Mouse (Mus musculus) forebrain, embryonic 13.5 days (tissue): ENCODE data around the gene Lnpep. TPM values are rescaled to one million over a fixed set of nuclear protein-coding genes. Genes with fewer than 3 reads are reported as not detected.
"Not testable (repeated sequence)": the region's sequence is repeated elsewhere in the genome, so short reads cannot be mapped to it uniquely, and the experiment has no call there.

Source experiments
- ATAC-seq: fragments of 200-750 bp; cut with Nextera tagmentation; 2 replicates; pipeline ENCODE4 v1.8.0; 2017
- H3K27ac ChIP-seq: fragments of 300-500 bp; sonication (generic); 2 replicates; pipeline ENCODE4 v1.5.1; 2015; ENCODE audit warnings: inconsistent platforms, mild to moderate bottlenecking, moderate library complexity
- H3K27me3 ChIP-seq: fragments of 300-500 bp; sonication (generic); 2 replicates; pipeline ENCODE4 v1.6.1; 2015; ENCODE audit warnings: mild to moderate bottlenecking, inconsistent platforms
- H3K36me3 ChIP-seq: fragments of 300-500 bp; sonication (generic); 2 replicates; pipeline ENCODE4 v1.6.1; 2015; ENCODE audit warnings: mild to moderate bottlenecking, inconsistent platforms; ENCODE audit not compliant: poor library complexity, severe bottlenecking
- H3K4me1 ChIP-seq: fragments of 300-500 bp; sonication (generic); 2 replicates; pipeline ENCODE4 v1.6.1; 2015; ENCODE audit warnings: inconsistent platforms
- H3K4me2 ChIP-seq: fragments of 300-500 bp; sonication (generic); 2 replicates; pipeline ENCODE4 v1.6.1; 2015; ENCODE audit warnings: inconsistent platforms, mild to moderate bottlenecking, moderate library complexity
- H3K4me3 ChIP-seq: fragments of 300-500 bp; sonication (generic); 2 replicates; pipeline ENCODE4 v1.5.1; 2015; ENCODE audit warnings: mild to moderate bottlenecking, inconsistent platforms
- H3K9ac ChIP-seq: fragments of 300-500 bp; sonication (generic); 2 replicates; pipeline ENCODE4 v1.6.1; 2015; ENCODE audit warnings: mild to moderate bottlenecking, inconsistent platforms
- H3K9me3 ChIP-seq: fragments of 300-500 bp; sonication (generic); replicated peaks from 2 replicates; pipeline ENCODE4 v1.6.1; 2016; ENCODE audit warnings: inconsistent platforms
- WGBS: fragments of 180-500 bp; shearing (Covaris S2); methylation state at CpG from one replicate; pipeline ENCODE4 v1.1.7; 2015; 5-methylcytosine and 5-hydroxymethylcytosine counted together
- polyA plus RNA-seq: library from polyadenylated mRNA; unstranded; fragments of >200 nt; fragmentation: Nextera tagmentation; extraction: Ambion mirVana; gene quantifications from 2 replicates; pipeline ENCODE4 v1.2.1, GENCODE M21; 2015

The Lnpep gene
- polyA plus RNA-seq, 1 experiment from 2014 or later = 9.2 TPM

DNA sequence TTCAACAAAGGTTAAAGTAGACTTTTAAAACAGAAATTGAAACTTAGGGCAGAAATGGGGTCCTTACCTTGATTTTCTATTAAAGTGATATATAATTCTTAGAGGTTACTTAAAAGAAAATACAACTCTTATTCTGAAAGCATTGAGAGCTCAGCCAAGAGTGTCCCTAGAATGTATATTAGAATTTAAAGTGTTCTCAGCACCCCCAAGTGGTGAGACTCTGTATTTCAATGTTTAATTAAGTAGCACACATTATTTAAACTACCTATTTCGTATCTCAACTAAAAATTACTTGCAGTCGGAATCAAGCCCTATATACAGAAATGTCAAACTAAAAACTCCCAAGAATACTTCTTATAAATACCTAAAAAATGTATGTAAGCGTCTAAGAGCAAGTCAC, 57.8 kb downstream of the Lnpep start:
- Histone ChIP-seq H3K36me3 (peaks cover 31% of the 10 kb centered on the region), H3K9ac (no peak overlapping the region), H3K4me3 (no peak overlapping the region), H3K27ac (no peak overlapping the region), H3K4me2 (no peak overlapping the region), H3K9me3 (no peaks in the 10 kb centered on the region), H3K4me1 (no peaks in the 10 kb centered on the region), H3K27me3 (no peaks in the 10 kb centered on the region)
- WGBS = 41% methylated on average over 3 of the region's 3 CpGs
- peak; percentile 75; the same call in 1 of the 2 replicates for ATAC-seq

DNA sequence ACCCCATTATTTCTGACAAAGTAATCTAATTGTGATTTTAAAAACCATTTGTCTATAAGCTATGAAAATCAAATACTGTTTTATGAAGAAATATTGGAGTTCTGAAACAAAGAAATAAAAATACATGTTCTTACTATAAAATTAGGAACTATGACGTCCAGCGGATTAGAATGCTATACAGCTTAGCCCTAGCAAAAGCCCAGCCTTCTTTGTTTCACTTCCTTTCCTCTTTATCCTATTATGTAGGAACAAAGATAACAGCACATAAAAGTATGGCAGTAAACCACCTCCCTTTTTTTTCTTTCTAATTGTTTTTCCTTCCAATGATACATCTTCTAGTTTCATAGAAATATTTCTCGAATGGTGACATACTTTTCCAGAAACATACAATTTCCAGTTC, 75.9 kb downstream of the Lnpep start:
- no peak for ATAC-seq
- WGBS = 59% methylated on average over 3 of the region's 3 CpGs
- Histone ChIP-seq H3K9ac (no peak overlapping the region), H3K27ac (no peak overlapping the region), H3K9me3 (no peaks in the 10 kb centered on the region), H3K36me3 (peaks cover 23% of the 10 kb centered on the region), H3K27me3 (no peaks in the 10 kb centered on the region), H3K4me2 (no peak overlapping the region), H3K4me1 (no peaks in the 10 kb centered on the region), H3K4me3 (no peak overlapping the region)

DNA sequence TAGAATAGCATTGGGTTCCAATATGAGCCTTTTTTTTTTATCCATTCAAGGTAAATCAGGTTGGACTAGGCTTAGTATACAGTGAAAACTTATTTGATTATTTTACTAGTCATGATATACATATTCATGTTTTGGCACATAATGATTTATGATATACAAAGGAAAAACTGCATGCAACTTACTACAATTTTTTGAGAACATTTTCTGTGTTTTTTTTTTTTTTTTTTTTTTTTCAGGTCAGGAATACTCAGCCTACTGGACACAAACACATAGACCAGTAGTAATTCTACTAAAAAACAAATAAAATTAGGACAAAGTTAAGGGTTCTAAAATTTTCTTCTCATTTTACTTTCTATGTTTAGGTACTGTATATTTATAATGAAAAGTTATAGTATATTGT, 93.5 kb downstream of the Lnpep start:
- H3K4me3 ChIP-seq = no peak overlapping the region
- H3K9ac ChIP-seq = no peak overlapping the region
- ATAC-seq = no peak
- no peak overlapping the region for H3K4me2 ChIP-seq
- H3K27ac ChIP-seq = no peak overlapping the region
- H3K9me3 ChIP-seq = no peaks in the 10 kb centered on the region
- H3K4me1 ChIP-seq = no peaks in the 10 kb centered on the region
- no peaks in the 10 kb centered on the region for H3K27me3 ChIP-seq
- peaks cover 48% of the 10 kb centered on the region for H3K36me3 ChIP-seq

DNA sequence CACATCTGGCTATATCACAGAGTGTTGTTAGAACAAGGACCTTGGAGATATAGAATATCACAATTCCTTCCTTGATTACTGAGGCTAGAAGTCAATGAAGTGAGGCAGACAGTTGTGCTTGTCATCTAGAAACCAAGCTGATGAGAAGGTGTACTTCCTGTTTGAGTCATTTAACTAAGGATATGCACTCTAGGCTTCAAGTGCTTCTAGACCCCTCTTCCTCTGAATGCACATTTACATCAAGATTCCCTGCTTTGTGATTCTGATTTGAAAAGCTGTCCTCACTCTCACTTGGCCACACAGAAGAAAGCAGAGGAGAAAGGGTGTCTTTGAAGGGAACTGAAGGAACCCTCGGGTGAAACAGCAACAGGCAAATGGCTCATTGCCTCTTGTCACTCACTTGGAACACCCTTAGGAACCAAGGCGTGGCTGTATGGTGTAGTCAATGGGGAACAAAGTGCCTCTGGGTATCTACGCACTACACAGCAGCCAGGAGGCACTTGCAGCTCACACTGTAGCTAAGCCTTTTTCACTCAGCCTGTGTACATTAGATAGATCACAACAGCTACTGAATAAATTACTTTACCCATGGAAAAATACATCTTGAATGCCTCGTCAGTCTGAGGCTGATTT, 108.3 kb downstream of the Lnpep start:
- Histone ChIP-seq H3K9ac (no peak overlapping the region), H3K4me3 (no peak overlapping the region), H3K4me2 (no peak overlapping the region), H3K27ac (no peak overlapping the region), H3K36me3 (no peaks in the 10 kb centered on the region), H3K4me1 (no peaks in the 10 kb centered on the region), H3K27me3 (no peaks in the 10 kb centered on the region), H3K9me3 (no peaks in the 10 kb centered on the region)
- WGBS = 65% methylated on average over 4 of the region's 4 CpGs
- no peak for ATAC-seq

DNA sequence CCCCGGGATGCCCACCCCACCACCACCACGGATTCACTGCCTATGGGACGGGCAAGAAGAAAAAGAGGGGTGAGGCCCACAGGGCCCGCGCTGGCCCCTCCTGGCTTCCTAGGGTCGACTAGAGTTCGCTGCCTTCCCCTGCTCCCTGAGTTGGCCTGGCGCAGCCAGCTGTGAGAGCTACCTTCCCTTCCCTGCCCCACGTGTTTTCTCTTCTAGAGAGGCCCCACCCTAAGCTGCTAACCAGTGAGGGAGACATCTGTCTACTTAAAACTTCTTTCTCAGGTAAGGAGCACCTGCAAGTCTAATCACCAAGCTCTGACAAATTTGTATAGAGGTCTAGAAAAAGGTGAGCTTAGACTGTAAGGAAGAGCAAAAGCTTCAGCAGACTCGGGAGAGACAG, 118.2 kb downstream of the Lnpep start:
- Histone ChIP-seq H3K9me3 (no peaks in the 10 kb centered on the region), H3K4me1 (no peaks in the 10 kb centered on the region), H3K9ac (no peak overlapping the region), H3K4me2 (no peak overlapping the region), H3K4me3 (no peak overlapping the region), H3K27me3 (no peaks in the 10 kb centered on the region), H3K36me3 (no peaks in the 10 kb centered on the region), H3K27ac (no peak overlapping the region)
- ATAC-seq = no peak
- WGBS = 95% methylated on average over 10 of the region's 10 CpGs

DNA sequence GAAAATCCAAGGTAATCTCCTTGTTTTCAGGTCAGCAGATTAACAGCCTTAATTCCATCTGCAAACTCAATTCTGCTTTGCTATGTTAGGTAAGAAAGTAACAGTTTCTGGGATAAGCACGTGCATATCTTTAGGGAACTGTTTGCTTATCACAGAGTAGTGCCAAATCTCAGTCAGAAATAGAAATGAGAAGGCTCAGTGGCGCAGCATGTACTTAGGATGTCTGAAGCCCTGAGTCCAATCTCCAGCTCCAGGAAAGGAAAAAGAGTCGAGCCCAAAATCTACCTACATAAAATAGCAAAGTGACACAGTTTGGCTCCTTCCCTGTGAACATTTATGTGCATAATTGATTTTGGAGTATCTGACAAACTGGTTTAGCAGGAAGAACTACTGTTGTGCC, 125.6 kb downstream of the Lnpep start:
- ATAC-seq = no peak
- Histone ChIP-seq H3K27me3 (no peaks in the 10 kb centered on the region), H3K4me3 (no peak overlapping the region), H3K36me3 (no peaks in the 10 kb centered on the region), H3K9me3 (no peaks in the 10 kb centered on the region), H3K9ac (no peak overlapping the region), H3K4me2 (no peak overlapping the region), H3K4me1 (no peaks in the 10 kb centered on the region), H3K27ac (no peak overlapping the region)
- 78% methylated on average over 3 of the region's 3 CpGs for WGBS

DNA sequence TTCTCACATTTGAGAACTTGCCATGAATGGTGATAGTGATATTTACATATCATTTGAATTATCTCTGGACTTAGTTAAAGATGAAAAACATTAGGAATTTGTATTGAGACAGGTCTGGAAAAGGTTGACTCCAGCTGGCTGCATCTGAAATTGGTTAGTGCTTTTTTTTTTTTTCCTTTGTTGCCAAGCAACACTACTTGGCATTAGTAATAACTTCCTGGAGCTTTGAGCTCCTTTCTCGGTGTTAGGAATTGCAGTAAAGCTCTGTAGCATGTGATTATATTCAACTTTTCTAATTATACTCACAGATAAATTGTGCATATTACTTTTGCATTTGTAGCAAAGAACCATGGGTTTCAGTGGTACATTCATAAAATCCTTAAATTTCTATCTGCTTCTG, 126.0 kb downstream of the Lnpep start:
- no peak overlapping the region for H3K4me2 ChIP-seq
- no peaks in the 10 kb centered on the region for H3K36me3 ChIP-seq
- ATAC-seq = no peak
- no peak overlapping the region for H3K27ac ChIP-seq
- H3K9ac ChIP-seq = no peak overlapping the region
- 38% methylated on average over 1 of the region's 1 CpGs for WGBS
- no peak overlapping the region for H3K4me3 ChIP-seq
- H3K27me3 ChIP-seq = no peaks in the 10 kb centered on the region
- H3K9me3 ChIP-seq = no peaks in the 10 kb centered on the region
- H3K4me1 ChIP-seq = no peaks in the 10 kb centered on the region

DNA sequence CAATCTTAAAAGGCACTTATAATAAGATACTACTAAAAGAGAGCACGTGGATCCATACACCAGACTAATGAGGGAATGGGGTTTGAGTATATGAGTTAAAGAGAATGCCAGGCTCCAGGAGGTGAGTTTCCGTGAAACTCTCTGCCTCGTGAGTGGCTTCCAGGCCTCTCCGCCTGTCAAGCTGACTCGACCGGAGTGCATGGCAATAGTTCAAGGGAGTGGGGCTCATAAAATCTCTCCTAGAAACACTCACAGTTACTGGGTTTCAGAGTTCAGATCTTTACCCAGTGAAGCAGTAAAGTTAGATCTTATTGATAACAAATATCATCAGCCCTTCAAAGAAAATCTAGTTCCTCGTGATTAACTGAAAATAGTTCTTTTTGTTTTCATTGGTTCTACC, 128.1 kb downstream of the Lnpep start:
- Histone ChIP-seq H3K4me1 (no peaks in the 10 kb centered on the region), H3K27me3 (no peaks in the 10 kb centered on the region), H3K9me3 (no peaks in the 10 kb centered on the region), H3K36me3 (no peaks in the 10 kb centered on the region), H3K9ac (no peak overlapping the region), H3K27ac (no peak overlapping the region), H3K4me3 (no peak overlapping the region), H3K4me2 (no peak overlapping the region)
- WGBS = 90% methylated on average over 7 of the region's 7 CpGs
- ATAC-seq = no peak

DNA sequence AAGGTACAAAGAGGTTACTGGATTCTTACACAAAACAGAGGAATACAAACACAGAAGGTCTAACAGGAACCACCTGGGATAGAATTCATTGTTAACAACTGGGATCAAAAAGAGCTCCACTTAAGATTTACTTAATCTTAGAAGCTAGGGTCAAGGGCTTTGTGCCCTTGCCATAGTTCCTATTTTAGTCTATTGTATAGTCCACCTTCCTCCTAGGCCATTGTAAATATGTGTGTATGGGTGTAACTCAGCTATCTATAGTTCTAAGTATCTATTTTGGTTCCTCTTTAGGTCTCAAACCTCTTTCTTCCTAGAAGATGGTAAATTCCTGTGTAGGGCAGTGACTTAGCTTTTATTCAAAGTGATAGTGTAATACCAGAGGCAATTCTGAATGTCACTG, 128.6 kb downstream of the Lnpep start:
- not testable (repeated sequence) for ATAC-seq

DNA sequence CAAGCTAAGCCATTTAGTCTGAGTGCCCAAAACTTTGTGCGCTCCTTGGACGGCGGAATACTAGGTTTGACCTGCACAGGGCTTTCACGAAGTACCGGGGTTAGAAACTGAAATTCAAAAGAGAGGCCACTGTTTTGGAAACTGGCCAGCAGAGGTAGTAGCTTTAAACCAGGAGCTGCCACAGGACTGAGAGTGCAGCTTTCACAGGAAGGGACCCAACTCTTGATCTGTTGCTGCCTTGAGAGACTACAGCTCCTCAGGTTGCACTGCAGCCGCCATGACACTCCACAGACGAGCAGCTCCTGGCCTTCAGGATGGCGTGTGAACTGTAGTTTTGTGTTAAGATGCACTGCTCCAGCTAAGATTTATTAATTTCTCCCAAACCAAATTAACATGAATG, 132.7 kb downstream of the Lnpep start:
- Histone ChIP-seq H3K4me3 (no peak overlapping the region), H3K4me1 (no peaks in the 10 kb centered on the region), H3K27me3 (no peaks in the 10 kb centered on the region), H3K27ac (no peak overlapping the region), H3K9ac (no peak overlapping the region), H3K4me2 (no peak overlapping the region), H3K36me3 (no peaks in the 10 kb centered on the region), H3K9me3 (no peaks in the 10 kb centered on the region)
- ATAC-seq = no peak
- 90% methylated on average over 8 of the region's 8 CpGs for WGBS

More for the DNA sequence above, 128.6 kb downstream of the Lnpep start:
- H3K4me2 ChIP-seq, H3K27me3 ChIP-seq, H3K4me1 ChIP-seq, H3K4me3 ChIP-seq, H3K27ac ChIP-seq, H3K9ac ChIP-seq, H3K9me3 ChIP-seq, H3K36me3 ChIP-seq: not testable (repeated sequence)

DNA sequence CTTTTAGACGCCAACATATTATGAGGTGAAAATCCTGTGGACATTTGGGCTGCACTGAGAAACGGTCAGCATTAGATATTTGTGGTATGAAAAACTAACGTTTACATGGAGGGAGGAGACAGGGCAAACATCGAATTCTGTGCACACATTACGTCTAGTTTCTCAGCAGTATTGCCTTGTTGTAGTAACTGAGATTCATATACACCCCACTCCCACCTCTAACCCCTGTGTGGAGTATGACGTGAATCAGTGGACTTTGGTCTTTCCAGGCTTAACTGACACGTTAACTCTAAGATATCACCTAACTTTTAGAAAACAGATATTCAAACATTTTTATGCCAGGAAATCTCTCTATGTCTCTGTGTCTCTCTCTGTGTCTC, 133.2 kb downstream of the Lnpep start:
- H3K9me3 ChIP-seq = no peaks in the 10 kb centered on the region
- no peaks in the 10 kb centered on the region for H3K27me3 ChIP-seq
- WGBS = 88% methylated on average over 7 of the region's 7 CpGs
- ATAC-seq = no peak
- no peak overlapping the region for H3K27ac ChIP-seq
- no peak overlapping the region for H3K4me2 ChIP-seq
- no peaks in the 10 kb centered on the region for H3K4me1 ChIP-seq
- no peak overlapping the region for H3K4me3 ChIP-seq
- H3K9ac ChIP-seq = no peak overlapping the region
- H3K36me3 ChIP-seq = no peaks in the 10 kb centered on the region

DNA sequence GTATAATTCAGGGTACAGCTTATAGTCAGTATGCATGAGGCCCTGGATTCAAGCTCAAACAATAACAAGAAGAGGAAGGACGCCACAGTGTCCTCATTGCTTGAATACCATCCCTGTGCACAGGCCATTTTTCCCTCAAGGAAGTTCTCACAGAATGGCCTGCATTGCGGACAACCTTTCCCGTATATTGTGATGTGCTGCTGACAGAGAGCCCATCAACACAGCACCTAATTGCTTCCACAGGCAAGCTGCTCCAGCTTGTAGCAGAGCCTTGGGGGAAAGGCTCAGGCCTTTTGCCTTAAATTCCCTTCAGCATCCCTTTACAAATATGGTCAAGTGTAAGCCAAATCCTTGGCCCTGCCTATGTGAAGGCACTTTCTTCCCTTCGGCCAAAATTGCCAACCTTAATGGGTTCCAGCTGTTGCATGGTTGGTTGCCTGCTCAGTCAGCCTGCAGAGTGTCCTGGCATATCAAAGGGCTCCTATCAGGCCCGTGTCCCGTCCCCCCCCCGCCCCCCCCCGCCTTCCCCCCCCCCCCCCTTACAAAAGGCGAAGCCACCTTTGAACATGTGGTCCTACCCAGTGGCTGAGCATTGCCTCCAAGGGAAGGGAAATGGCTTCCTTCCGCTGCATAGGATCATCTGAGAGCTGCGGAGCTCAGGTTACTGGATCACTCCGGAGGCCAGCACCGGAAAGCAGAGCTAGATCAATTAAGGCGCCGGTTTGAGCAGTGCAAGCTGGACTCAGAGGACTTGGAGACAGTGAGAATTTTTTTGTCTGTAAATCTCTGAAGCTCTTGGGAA, 133.8 kb downstream of the Lnpep start:
- no peaks in the 10 kb centered on the region for H3K36me3 ChIP-seq
- no peak for ATAC-seq
- H3K27me3 ChIP-seq = no peaks in the 10 kb centered on the region
- no peaks in the 10 kb centered on the region for H3K9me3 ChIP-seq
- WGBS = 79% methylated on average over 11 of the region's 15 CpGs
- H3K4me2 ChIP-seq = no peak overlapping the region
- H3K27ac ChIP-seq = no peak overlapping the region
- H3K4me1 ChIP-seq = no peaks in the 10 kb centered on the region
- no peak overlapping the region for H3K4me3 ChIP-seq
- no peak overlapping the region for H3K9ac ChIP-seq

DNA sequence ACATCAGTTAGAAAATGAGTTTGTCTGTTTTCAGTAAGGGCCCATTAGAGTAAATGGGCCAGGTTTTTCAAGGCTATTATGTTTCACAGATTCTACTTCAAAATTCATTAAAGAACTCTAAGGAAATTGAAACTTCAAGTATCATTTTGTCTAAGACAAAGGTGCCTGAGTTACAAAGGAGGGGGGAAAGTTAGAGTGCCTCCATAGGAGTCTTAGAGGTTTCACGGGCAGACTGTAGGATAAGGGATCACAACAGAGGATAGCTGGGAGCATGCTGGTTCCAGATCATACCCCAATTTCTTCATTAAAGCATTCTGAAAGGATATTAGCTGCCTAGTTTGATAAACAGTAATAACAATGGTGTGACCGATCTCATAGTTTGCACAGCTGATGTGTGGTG, 139.1 kb downstream of the Lnpep start:
- Histone ChIP-seq H3K9me3 (no peaks in the 10 kb centered on the region), H3K27ac (no peak overlapping the region), H3K4me1 (no peaks in the 10 kb centered on the region), H3K36me3 (no peaks in the 10 kb centered on the region), H3K9ac (no peak overlapping the region), H3K27me3 (no peaks in the 10 kb centered on the region), H3K4me3 (no peak overlapping the region), H3K4me2 (no peak overlapping the region)
- WGBS = 27% methylated on average over 2 of the region's 2 CpGs
- ATAC-seq = no peak
